Mouse (Mus musculus) myocyte (in vitro differentiated cells): ENCODE measurements around the gene Cuedc1.

ENCODE experiments used
- MAX ChIP-seq: IDR thresholded peaks from one replicate; pipeline ENCODE4 v1.6.1; 2011; ENCODE audit warnings: low read depth, mild to moderate bottlenecking, control low read depth
- POLR2A ChIP-seq: IDR thresholded peaks from one replicate; pipeline ENCODE4 v1.6.1; 2011; ENCODE audit warnings: low read depth, mild to moderate bottlenecking, control low read depth, moderate library complexity; ENCODE audit not compliant: insufficient read length
- REST ChIP-seq: IDR thresholded peaks from one replicate; pipeline ENCODE4 v1.6.1; 2011; ENCODE audit warnings: mild to moderate bottlenecking, control low read depth, moderate library complexity; ENCODE audit not compliant: insufficient read depth, insufficient read length
- USF1 ChIP-seq: IDR thresholded peaks from one replicate; pipeline ENCODE4 v1.6.1; 2011; ENCODE audit warnings: low read depth, mild to moderate bottlenecking, control low read depth, moderate library complexity

DNA sequence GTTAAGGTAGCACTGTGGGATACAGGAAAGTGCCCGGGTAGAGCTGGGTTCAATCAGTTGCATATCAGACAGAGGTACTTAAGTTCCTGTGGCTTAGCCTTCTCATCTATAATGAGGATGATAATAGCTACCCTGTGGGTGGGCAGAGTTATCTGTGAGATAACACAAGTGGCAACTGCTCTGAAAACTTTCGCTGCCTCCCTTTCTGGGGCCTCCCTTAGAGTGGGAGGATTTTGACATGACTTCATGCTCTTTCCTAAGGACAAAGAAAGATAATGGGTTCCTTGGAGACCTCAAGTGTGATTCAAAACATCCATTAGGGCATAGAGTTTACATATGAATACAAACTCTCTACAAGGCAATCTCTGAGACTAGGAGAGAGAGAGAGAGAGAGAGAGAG lies 104.2 kb downstream of the Cuedc1 start:
- TF ChIP-seq POLR2A (no peak), REST (no peak), MAX (no peak), USF1 (no peak)
